In the genomic region with DNA sequence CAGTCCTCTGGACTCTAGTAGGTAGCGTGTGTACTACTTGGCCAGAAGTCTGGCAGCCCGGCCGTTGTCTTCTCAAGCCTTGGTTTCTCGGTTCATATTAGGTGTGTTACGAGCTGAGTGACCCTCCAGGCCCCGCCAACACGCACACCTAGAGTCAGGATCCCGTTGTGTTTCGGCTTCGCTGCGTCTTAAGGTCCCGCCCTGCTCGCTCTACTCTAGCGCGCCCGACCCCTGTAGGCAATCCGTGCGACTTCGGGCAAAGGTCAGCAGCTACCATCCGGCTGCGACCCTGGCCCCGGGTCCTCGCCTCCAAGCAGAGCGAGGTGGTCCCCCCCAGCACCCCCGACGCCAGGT, we compare ENCODE assay signal across 8 mouse cellular contexts. TPM values are rescaled to one million over a fixed set of nuclear protein-coding genes. Genes with fewer than 3 reads are reported as not detected.
DNase-seq lines count a peak whose midpoint lies in the region; ATAC-seq lines count a peak whose summit lies in the region.

No protein-coding gene starts in this region.

- DNase-seq in kidney, adult 11 months: no peak
- DNase-seq in layer of hippocampus, postnatal 36 days: no peak
- no peak for DNase-seq in cerebellum, postnatal 25 days
- no peak for DNase-seq in adipocyte (ENCODE audit: low spot score)

- H3K4me1 ChIP-seq in kidney, embryonic 16.5 days (ENCODE audit: insufficient read depth, low read length): peaks cover 32% of the 10 kb centered on the region
- peaks cover 19% of the 10 kb centered on the region for H3K4me1 ChIP-seq in hindbrain, embryonic 12.5 days
- H3K4me1 ChIP-seq in midbrain, embryonic 13.5 days (replicated peaks): peaks cover 21% of the 10 kb centered on the region

- ATAC-seq in kidney, embryonic 16.5 days (ENCODE audit: low FRiP score, low TSS enrichment): peak; percentile 39
- ATAC-seq in activated CD4-positive, CD25-positive, alpha-beta regulatory T cell, adult 4 months: peak; percentile 21
- ATAC-seq in hindbrain, embryonic 12.5 days (ENCODE audit: low FRiP score): peak; percentile 48
- peak; percentile 38 for ATAC-seq in midbrain, embryonic 13.5 days

- peak overlapping the region; percentile 97 for H3K4me2 ChIP-seq in kidney, embryonic 16.5 days (replicated peaks; ENCODE audit: low read depth, low read length)
- peak overlapping the region; percentile 73 for H3K4me2 ChIP-seq in hindbrain, embryonic 12.5 days (replicated peaks)
- peak overlapping the region; percentile 84 for H3K4me2 ChIP-seq in midbrain, embryonic 13.5 days (replicated peaks)

- H3K9ac ChIP-seq in kidney, embryonic 16.5 days (replicated peaks; ENCODE audit: low read length): peak overlapping the region; percentile 74
- H3K9ac ChIP-seq in hindbrain, embryonic 12.5 days: peak overlapping the region; percentile 87
- H3K9ac ChIP-seq in midbrain, embryonic 13.5 days (replicated peaks): peak overlapping the region; percentile 81

- H3K27me3 ChIP-seq in kidney, embryonic 16.5 days (ENCODE audit: insufficient read depth, low read length): peaks cover 5% of the 10 kb centered on the region; the same call in 1 of the 2 replicates
- H3K27me3 ChIP-seq in hindbrain, embryonic 12.5 days: peaks cover 54% of the 10 kb centered on the region
- peaks cover 51% of the 10 kb centered on the region for H3K27me3 ChIP-seq in midbrain, embryonic 13.5 days

- no peaks in the 10 kb centered on the region for H3K9me3 ChIP-seq in kidney, embryonic 16.5 days (ENCODE audit: low read length)
- H3K9me3 ChIP-seq in hindbrain, embryonic 12.5 days (replicated peaks): no peaks in the 10 kb centered on the region
- no peaks in the 10 kb centered on the region for H3K9me3 ChIP-seq in midbrain, embryonic 13.5 days

- H3K36me3 ChIP-seq in kidney, embryonic 16.5 days (ENCODE audit: insufficient read depth, low read length): peaks cover 24% of the 10 kb centered on the region
- H3K36me3 ChIP-seq in hindbrain, embryonic 12.5 days: peaks cover 7% of the 10 kb centered on the region
- H3K36me3 ChIP-seq in midbrain, embryonic 13.5 days: peaks cover 14% of the 10 kb centered on the region

- peak overlapping the region; percentile 74 for H3K4me3 ChIP-seq in kidney, embryonic 16.5 days (ENCODE audit: low read length)
- H3K4me3 ChIP-seq in hindbrain, embryonic 12.5 days: peak overlapping the region; percentile 64
- peak overlapping the region; percentile 73 for H3K4me3 ChIP-seq in midbrain, embryonic 13.5 days (replicated peaks)

- 3% methylated on average over 26 of the region's 26 CpGs for whole genome bisulfite sequencing in kidney, embryonic 16.5 days
- WGBS in hindbrain, embryonic 12.5 days: 3% methylated on average over 26 of the region's 26 CpGs
- 1% methylated on average over 25 of the region's 26 CpGs for WGBS in midbrain, embryonic 13.5 days

- peak overlapping the region; percentile 95 for H3K27ac ChIP-seq in kidney, embryonic 16.5 days (ENCODE audit: low read length)
- H3K27ac ChIP-seq in hindbrain, embryonic 12.5 days: peak overlapping the region; percentile 85; the same call in 1 of the 2 replicates
- peak overlapping the region; percentile 87; the same call in 1 of the 2 replicates for H3K27ac ChIP-seq in midbrain, embryonic 13.5 days

RNA-seq across cellular contexts. Expression of a gene that starts 0.7 kb away (rescaled TPM):
- polyA plus RNA-seq in kidney, embryonic 16.5 days (2015; fragmentation: Nextera tagmentation; extraction: Ambion mirVana): 10.9 and 11.5 TPM in 2 replicates
- 1 to 10 TPM; 5.1 to 8.6 TPM for polyA plus RNA-seq in activated CD4-positive, CD25-positive, alpha-beta regulatory T cell, adult 4 months (2017; shearing (Covaris generic))
- 2.6 and 3.2 TPM in 2 replicates for polyA plus RNA-seq in hindbrain, embryonic 12.5 days (2016; fragmentation: Nextera tagmentation; extraction: Ambion mirVana)
- polyA plus RNA-seq in midbrain, embryonic 13.5 days (2015; fragmentation: Nextera tagmentation; extraction: Ambion mirVana): 2.0 and 2.3 TPM in 2 replicates
- total RNA-seq in layer of hippocampus, postnatal 36 days (2021): 1 to 10 TPM; 5.8 to 7.0 TPM

RNA-seq across cellular contexts. Expression of a gene that starts 6.7 kb away (rescaled TPM):
- polyA plus RNA-seq in kidney, embryonic 16.5 days (2015; fragmentation: Nextera tagmentation; extraction: Ambion mirVana): 17.2 and 18.9 TPM in 2 replicates
- polyA plus RNA-seq in activated CD4-positive, CD25-positive, alpha-beta regulatory T cell, adult 4 months (2017; shearing (Covaris generic)): not detected
- 0.18 and 0.19 TPM in 2 replicates for polyA plus RNA-seq in hindbrain, embryonic 12.5 days (2016; fragmentation: Nextera tagmentation; extraction: Ambion mirVana)
- 0.14 TPM in 1 of 2 replicates, not detected in the other for polyA plus RNA-seq in midbrain, embryonic 13.5 days (2015; fragmentation: Nextera tagmentation; extraction: Ambion mirVana)
- not detected for total RNA-seq in layer of hippocampus, postnatal 36 days (2021)

RNA-seq across cellular contexts. Expression of a gene that starts 34.5 kb away (rescaled TPM):
- polyA plus RNA-seq in kidney, embryonic 16.5 days (2015; fragmentation: Nextera tagmentation; extraction: Ambion mirVana): 133 and 146 TPM in 2 replicates
- 10 to 100 TPM; 65.1 to 70.2 TPM for polyA plus RNA-seq in activated CD4-positive, CD25-positive, alpha-beta regulatory T cell, adult 4 months (2017; shearing (Covaris generic))
- 114 and 126 TPM in 2 replicates for polyA plus RNA-seq in hindbrain, embryonic 12.5 days (2016; fragmentation: Nextera tagmentation; extraction: Ambion mirVana)
- polyA plus RNA-seq in midbrain, embryonic 13.5 days (2015; fragmentation: Nextera tagmentation; extraction: Ambion mirVana): 91.3 and 98.9 TPM in 2 replicates
- 10 to 100 TPM; 80.2 to 88.0 TPM for total RNA-seq in layer of hippocampus, postnatal 36 days (2021)

RNA-seq across cellular contexts. Expression of a gene that starts 42.9 kb away (rescaled TPM):
- 56.1 and 57.4 TPM in 2 replicates for polyA plus RNA-seq in kidney, embryonic 16.5 days (2015; fragmentation: Nextera tagmentation; extraction: Ambion mirVana)
- polyA plus RNA-seq in activated CD4-positive, CD25-positive, alpha-beta regulatory T cell, adult 4 months (2017; shearing (Covaris generic)): 10 to 100 TPM; 21.9 to 37.3 TPM
- 73.2 and 76.5 TPM in 2 replicates for polyA plus RNA-seq in hindbrain, embryonic 12.5 days (2016; fragmentation: Nextera tagmentation; extraction: Ambion mirVana)
- 82.3 and 89.3 TPM in 2 replicates for polyA plus RNA-seq in midbrain, embryonic 13.5 days (2015; fragmentation: Nextera tagmentation; extraction: Ambion mirVana)
- 10 to 100 TPM; 80.1 to 91.1 TPM for total RNA-seq in layer of hippocampus, postnatal 36 days (2021)

RNA-seq across cellular contexts. Expression of a gene that starts 56.8 kb away (rescaled TPM):
- polyA plus RNA-seq in kidney, embryonic 16.5 days (2015; fragmentation: Nextera tagmentation; extraction: Ambion mirVana): 9.9 and 10.6 TPM in 2 replicates
- polyA plus RNA-seq in activated CD4-positive, CD25-positive, alpha-beta regulatory T cell, adult 4 months (2017; shearing (Covaris generic)): 10 to 100 TPM; 16.3 to 18.4 TPM
- 38.3 and 42.2 TPM in 2 replicates for polyA plus RNA-seq in hindbrain, embryonic 12.5 days (2016; fragmentation: Nextera tagmentation; extraction: Ambion mirVana)
- polyA plus RNA-seq in midbrain, embryonic 13.5 days (2015; fragmentation: Nextera tagmentation; extraction: Ambion mirVana): 70.4 and 73.6 TPM in 2 replicates
- 10 to 100 TPM; 80.5 to 83.5 TPM for total RNA-seq in layer of hippocampus, postnatal 36 days (2021)

Comparison
In these comparisons a context has a peak if more than half of its experiments do, and no peak if none do; other contexts are left out.
1. RNA of a gene that starts 6.7 kb away (polyA plus RNA-seq): 17.2 to 18.9 TPM in kidney, embryonic 16.5 days; 0.18 to 0.19 TPM in hindbrain, embryonic 12.5 days, 0.14 TPM in midbrain, embryonic 13.5 days and not detected in activated CD4-positive, CD25-positive, alpha-beta regulatory T cell, adult 4 months; every median in the first group is over 10 times any median in the second.
2. Peak in every context shown above with its lines, with median percentiles within 50 percentile points of each other: ATAC-seq, H3K27ac ChIP-seq, H3K4me2 ChIP-seq, H3K4me3 ChIP-seq and H3K9ac ChIP-seq.